Mouse (Mus musculus) urinary bladder, postnatal 14 days (tissue): ENCODE measurements at regions not wholly inside any gene's neighbourhood (a gene's known extent, or its start where the extent isn't known, plus 50 kb on each side); places are given as distances from the start of the nearest gene placed in this dataset.

Source experiments
- DNase-seq: peaks from one replicate; pipeline ENCODE4 v3.0.0; 2021; ENCODE audit warnings: low spot score

DNA sequence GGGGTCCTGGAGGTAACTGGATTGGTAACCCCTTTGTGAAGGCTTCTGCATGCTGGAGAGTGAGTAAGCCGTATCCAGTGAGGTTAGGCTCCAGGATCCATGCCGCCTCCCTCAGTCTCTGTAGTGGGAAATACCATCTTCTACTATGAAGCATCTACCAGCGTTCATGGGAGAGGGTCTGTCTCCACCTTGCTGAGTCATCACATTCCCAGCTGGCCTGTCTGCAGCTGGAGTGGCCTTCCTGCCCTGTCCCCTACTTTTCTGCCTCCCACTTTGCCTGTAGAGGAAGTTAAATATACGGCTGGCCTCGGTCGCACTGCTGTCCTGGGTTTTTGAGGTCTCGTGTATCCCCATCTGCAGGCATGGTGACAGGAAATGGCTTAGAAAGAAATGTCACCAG lies 78.0 kb upstream of the Sec14l1 start:
- DNase-seq = no peak

DNA sequence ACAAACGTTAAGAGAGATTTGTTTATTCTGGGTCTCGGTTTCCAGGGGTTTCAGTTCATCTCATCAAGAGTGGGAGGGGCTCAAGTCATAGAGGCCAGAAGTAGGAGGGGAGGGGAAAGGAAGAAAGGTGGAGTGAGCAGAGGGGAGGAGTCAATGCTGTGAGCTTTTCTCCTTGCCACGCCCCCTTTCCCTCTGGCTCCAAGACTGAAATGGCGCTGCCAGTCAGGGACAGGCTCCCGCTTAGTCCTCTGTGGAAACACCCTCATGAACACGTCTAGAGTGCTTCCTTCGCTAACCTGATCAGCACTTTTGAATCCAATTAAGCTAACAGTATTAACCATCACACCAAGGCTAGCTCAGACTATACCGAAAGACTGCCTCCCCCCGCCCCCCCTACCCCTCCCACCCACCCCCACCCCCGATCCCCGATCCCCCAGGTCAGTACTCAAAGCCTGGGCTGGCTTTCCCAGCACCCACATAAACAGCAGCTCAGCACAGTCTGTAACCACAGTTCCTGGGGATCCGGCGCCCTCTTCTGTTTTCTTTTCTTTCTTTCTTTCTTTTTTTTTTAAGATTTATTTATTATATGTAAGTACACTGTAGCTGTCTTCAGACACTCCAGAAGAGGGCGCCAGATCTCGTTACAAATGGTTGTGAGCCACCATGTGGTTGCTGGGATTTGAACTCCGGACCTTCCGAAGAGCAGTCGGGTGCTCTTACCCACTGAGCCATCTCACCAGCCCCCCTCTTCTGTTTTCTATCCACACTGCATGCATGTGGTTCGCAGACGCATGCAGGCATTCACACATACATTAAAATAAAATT lies 76.5 kb upstream of the Sec14l1 start:
- peak; percentile 30 for DNase-seq

DNA sequence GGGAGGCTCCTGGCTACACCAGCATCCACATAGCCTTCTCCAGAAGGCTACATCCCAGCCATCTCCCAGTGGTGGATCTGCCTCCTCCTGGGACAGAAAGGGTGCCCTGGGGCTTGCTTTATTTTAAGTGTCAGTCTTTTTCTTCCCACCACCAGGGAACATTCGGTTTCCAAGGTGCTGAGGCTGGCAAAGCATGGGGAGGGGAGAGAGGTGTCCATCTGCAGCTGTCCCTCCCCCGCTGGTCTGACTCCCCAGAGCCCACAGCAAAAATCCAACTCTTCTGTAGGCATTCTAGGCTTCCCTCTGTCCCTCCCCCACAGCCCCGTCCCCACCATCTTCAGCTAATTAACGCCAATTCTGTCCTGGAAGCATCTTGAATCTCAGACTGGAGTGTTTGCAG lies 74.1 kb upstream of the Sec14l1 start:
- no peak for DNase-seq

DNA sequence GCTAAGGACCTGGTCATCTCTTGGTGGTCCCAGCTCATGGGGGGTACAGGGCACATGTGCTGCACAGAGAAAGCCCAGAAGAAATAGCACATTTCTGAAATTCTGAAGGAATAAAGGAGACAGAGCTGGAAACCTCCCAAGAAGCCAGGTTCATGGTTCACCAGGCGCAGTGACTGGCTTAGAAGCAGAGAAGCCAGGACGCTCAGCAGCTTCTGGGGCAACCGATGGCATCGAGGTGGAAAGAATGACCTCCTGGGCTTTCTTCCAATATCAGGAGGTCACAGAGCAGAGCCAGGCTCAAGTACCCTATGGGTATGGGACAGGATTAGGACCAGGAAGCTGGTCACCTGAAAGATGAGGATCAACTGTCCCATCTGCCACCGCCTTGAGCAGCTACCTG lies 72.6 kb upstream of the Sec14l1 start:
- DNase-seq = no peak

DNA sequence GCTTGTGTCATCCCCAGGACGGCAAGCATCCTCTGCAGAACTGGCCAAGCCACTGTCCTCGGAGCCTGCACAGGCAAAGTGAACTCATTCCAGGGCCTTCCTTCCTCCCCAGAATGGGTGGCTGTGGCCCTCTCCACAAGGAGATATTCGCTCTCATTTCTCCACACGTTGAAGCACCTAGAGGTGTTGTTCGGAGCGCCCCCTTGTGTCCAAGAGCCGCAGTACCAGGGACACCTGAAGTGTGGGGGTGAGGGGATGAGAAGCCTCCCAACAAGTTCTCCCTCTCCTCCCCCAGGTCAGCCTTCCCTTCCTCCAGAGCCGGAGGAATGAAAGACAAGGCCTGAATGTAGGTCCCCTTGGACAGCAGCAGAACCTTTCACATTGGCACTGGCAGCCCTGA lies 71.4 kb upstream of the Sec14l1 start:
- DNase-seq = peak; percentile 77

DNA sequence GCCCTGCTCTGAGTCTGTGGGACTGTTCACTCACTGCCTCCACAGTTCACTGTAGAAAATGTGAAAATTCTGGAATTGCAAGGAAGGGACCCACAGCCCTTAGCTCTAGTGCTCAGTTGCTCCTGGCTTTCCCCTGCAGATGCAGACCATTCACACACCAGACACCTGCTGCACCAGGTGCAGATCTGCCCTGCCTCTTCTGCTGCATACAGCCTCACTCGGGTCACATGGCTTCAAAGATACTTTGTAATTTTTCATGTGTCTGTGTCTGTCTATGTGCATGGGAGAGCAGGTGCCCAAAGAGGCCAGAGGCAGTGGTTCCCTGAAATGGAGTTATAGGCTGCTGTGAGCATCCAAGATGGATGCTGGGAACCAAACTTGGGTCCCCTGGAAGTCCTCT lies 70.2 kb upstream of the Sec14l1 start:
- DNase-seq = no peak

DNA sequence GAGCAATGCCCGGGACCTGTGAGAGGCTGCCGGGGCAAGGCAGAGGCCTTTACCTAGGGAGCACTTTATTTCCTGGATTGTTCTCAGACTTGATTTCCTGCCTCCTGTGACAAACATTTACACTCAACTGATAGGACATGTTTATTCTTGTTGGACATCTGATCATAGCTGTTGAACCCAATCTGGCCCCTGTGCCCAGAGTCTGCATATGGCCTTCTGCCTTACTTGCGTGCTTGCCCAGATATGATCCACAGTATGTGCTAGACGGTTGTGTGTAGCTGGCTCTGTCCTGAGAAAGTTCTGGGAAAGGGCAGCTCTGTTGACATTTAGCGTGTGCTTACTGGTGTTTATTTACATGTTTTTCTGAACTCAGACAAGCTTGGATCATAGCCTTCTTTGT lies 68.3 kb upstream of the Sec14l1 start:
- peak; percentile 39 for DNase-seq

- peak; percentile 43 for DNase-seq
These were observed 67.6 kb upstream of the Sec14l1 start for GRCm38 (mm10) chr11:117047172-117047950.

- DNase-seq = no peak
These were observed 66.1 kb upstream of the Sec14l1 start for GRCm38 (mm10) chr11:117048911-117049310.

DNA sequence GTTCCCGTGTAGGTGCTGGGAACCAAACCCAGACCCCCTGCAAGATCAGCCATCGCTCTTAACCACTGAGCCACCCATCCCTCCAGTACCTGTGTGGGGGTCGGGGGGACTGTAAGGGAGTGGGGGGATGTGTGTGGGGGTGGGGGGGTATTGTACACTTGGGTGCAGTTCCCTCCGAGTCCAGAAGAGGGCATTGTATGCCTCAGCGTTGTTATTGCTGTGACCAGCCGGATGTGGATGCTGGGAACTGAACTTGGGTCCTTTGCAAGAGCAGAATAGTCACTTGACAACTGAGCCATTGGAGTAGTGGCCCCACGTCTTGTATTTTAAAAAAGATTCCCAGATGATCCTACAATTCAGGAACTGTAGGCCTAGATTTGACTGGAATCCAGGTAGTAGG lies 64.2 kb upstream of the Sec14l1 start:
- no peak for DNase-seq

DNA sequence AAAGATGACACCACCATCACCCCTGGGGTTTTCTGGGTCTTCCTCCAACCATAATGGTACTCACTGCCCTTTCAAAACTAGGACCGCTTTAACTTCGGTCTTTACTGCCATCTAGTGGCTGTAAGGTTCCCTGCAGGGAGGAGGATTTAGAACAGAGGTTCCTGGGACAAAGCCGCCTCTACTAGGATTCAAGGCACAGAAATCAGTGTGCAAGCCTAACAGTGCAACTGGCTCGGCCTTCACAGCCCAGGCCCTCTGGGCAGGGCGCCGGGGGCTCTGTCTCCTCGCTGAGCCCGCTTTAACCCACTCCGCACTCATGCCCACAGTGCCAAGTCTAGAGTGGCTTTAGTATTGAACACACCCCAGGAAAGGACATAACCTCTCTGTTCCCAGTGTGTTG lies 58.0 kb upstream of the Sec14l1 start:
- peak; percentile 74 for DNase-seq

DNA sequence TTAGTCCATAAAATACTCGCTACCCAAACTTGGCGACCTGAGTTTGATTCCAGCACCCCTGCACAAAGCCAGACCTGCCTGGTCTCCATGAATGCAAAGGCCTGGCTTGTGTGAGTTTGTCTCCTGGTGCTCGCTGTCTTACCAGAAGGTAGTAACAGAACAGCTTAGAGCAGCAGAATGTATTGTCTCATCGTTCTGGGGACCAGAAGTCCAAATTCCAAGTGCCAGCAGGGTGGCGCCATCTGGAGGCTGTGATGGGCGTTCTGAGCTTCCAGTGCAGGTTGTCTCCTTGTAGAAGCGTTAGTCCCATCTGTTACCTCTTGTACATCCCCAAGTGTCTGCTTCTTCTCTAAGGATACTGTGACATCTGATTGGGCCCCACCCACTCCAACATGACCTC lies 57.5 kb upstream of the Sec14l1 start:
- DNase-seq = no peak

DNA sequence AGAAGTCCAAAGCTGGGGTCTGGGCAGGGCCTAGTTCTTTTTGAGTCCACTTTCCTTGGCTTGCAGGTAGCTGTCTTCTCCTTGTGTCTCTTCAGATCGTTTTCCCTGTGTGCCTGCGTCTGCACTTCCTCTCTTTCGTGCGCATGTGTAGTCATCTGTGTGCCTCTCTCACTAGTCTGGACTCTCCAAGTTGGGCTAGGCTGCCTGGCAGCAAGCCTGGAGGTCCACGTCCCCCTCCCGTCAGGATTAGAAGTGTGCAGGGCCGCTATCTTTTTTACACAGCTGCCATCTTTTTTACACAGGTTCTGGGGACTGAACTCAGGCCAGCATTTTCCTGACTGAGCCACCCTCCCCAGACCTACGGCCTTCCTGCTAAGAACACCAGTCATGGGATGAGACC lies 55.8 kb upstream of the Sec14l1 start:
- DNase-seq = no peak

DNA sequence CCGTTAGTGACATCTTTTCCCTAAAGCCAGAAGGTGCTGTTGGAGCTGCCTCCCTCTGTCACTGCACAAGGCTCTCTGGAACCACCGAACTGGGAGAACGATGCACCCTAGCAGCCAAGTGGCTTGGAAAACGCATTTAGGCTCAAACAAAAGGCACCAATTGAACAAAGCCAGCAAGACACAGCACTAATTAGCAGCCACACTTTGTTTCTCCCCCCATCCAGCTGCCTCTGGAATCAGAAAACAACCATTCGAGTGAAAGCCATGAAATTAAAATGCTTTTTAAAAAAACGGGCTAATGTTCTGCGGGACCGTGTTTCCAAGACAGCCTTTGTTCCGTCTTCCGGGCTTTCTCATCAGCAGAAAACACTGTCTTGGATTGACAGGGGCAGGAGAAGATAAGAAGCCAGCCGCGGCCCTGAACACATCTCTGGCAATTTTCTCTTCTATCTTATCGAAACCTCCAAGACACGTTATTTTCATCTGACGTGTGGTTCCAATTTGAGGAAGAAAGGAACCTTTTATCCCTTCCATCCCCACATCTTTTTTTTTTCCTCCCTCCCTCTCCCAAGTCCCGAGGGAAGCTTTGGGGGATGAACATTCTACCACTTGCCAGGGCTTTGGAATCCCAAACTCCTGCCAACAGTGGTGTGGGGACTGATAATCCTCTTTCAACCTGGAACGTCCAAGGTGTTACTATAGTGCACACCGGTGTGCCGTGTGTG lies 54.8 kb upstream of the Sec14l1 start:
- DNase-seq = no peak

DNA sequence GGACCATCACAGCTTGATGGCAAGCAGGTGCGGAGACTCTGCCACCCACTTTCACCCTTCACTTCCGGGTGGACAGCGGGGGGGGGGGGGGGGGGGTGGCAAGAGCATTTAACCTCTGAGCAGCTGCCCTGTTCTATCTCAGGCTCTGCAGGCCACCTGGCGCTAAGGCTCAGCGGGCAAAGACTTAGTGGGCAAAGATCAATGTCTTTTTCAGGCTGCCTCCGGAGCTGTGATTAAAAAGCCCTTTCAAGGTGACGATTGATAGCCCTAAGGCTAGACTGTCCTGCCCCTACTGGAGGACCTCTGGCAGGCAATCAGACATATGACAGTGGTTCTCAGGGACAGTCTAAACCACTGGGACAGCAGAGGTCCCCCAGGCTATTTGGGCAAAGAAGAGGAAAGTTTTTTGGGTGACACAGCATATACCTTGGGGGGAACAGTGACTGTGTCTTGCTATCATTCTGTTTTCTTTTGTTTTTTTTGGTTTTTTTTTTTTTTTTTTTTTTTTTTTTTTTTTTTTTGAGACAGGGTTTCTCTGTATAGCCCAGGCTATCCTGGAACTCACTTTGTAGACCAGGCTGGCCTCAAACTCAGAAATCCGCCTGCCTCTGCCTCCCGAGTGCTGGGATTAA lies 54.1 kb upstream of the Sec14l1 start:
- DNase-seq = no peak

DNA sequence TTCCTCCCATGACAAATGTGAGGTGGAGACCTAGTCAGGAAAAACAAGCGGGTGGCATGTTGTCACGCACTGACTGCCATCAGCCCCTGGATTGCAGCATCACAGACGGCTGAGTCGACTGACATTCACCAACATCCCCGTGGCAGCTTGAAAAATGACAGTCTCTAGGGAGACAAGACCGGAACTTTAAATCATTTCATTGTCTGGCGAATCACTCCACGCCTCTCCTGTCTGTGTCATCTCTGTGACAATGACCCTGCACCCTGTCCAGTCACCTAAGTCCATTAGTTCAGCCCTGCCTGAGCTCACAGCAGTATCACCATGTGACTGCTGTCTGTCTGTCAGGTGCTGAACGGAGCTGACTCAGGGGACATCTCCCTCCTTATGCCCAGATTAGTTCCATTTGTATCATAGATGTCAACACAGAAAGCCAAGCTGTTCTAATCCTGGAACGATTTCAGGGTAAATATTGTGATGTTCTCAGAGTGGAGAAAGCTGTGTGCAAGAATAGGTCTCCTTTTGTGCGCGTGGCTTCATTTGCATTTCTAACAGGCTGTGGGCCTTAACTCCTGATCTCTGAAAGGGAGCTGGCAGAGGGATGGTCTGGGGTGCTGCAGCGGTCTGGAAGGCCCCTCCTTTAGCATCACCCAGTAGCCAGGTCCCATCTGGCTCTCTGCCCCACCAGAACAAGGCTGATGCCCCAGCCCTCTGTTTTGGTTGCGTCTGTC lies 52.0 kb upstream of the Sec14l1 start:
- DNase-seq = no peak
